Mouse (Mus musculus) liver, embryonic 16.5 days (tissue): ENCODE results near the gene Tnfrsf4. TPM values are rescaled to one million over a fixed set of nuclear protein-coding genes. Genes with fewer than 3 reads are reported as not detected.
A peak's percentile ranks its signal among the peaks of the same experiment; 100 is the strongest.

ENCODE experiments used
- ATAC-seq: fragments of 200-750 bp; cut with Nextera tagmentation; 2 replicates; pipeline ENCODE4 v1.8.0; 2017; ENCODE audit warnings: low read depth, mild to moderate bottlenecking, moderate number of reproducible peaks, moderate library complexity
- H3K27ac ChIP-seq: fragments of 300-500 bp; sonication (generic); 2 replicates; pipeline ENCODE4 v1.5.1; 2014; ENCODE audit warnings: mild to moderate bottlenecking, low read length
- H3K27me3 ChIP-seq: fragments of 300-500 bp; sonication (generic); 2 replicates; pipeline ENCODE4 v1.6.1; 2014; ENCODE audit warnings: low read depth, low read length, mixed read lengths; ENCODE audit not compliant: control insufficient read depth, insufficient read depth
- H3K36me3 ChIP-seq: fragments of 300-500 bp; sonication (generic); 2 replicates; pipeline ENCODE4 v1.6.1; 2014; ENCODE audit warnings: mild to moderate bottlenecking; ENCODE audit not compliant: control insufficient read depth, insufficient read depth
- H3K4me1 ChIP-seq: fragments of 300-500 bp; sonication (generic); 2 replicates; pipeline ENCODE4 v1.6.1; 2014; ENCODE audit warnings: low read depth, low read length, mixed read lengths; ENCODE audit not compliant: control insufficient read depth
- H3K4me2 ChIP-seq: fragments of 300-500 bp; sonication (generic); 2 replicates; pipeline ENCODE4 v1.6.1; 2014; ENCODE audit warnings: low read depth, low read length, mixed read lengths
- H3K4me3 ChIP-seq: fragments of 300-500 bp; sonication (generic); 2 replicates; pipeline ENCODE4 v1.5.1; 2014; ENCODE audit warnings: low read depth, mild to moderate bottlenecking, low read length
- H3K9ac ChIP-seq: fragments of 300-500 bp; sonication (generic); 2 replicates; pipeline ENCODE4 v1.6.1; 2014; ENCODE audit warnings: low read depth, low read length
- H3K9me3 ChIP-seq: fragments of 300-500 bp; sonication (generic); replicated peaks from 2 replicates; pipeline ENCODE4 v1.6.1; 2016; ENCODE audit warnings: low read length; ENCODE audit not compliant: control insufficient read depth
- WGBS: fragments of 180-500 bp; shearing (Covaris S2); extraction: QIAGEN DNeasy Blood & Tissue Kit; methylation state at CpG from one replicate; pipeline ENCODE4 v1.1.7; 2014; ENCODE audit not compliant: insufficient replicate concordance; 5-methylcytosine and 5-hydroxymethylcytosine counted together
- polyA plus RNA-seq: library from polyadenylated mRNA; unstranded; fragments of >200 nt; fragmentation: Nextera tagmentation; extraction: Ambion mirVana; gene quantifications from 2 replicates; pipeline ENCODE4 v1.2.1, GENCODE M21; 2015

Tnfrsf4 gene
- polyA plus RNA-seq, 1 experiment from 2014 or later = 0.37 TPM

GRCm38 (mm10) chr4:155991211-155991907 is 22.3 kb upstream of the Tnfrsf4 start:
- H3K36me3 ChIP-seq = peaks cover 2% of the 10 kb centered on the region; the same call in 1 of the 2 replicates
- H3K4me2 ChIP-seq = peak overlapping the region; percentile 100
- peak overlapping the region; percentile 83 for H3K9ac ChIP-seq
- peak overlapping the region; percentile 89 for H3K27ac ChIP-seq
- peaks cover 54% of the 10 kb centered on the region for H3K4me1 ChIP-seq
- ATAC-seq = no peak
- no peaks in the 10 kb centered on the region for H3K27me3 ChIP-seq
- peak overlapping the region; percentile 85 for H3K4me3 ChIP-seq
- 64% methylated on average over 22 of the region's 22 CpGs for WGBS
- H3K9me3 ChIP-seq = no peaks in the 10 kb centered on the region

- H3K27me3 ChIP-seq = no peaks in the 10 kb centered on the region
- no peak for ATAC-seq
- H3K36me3 ChIP-seq = peaks cover 6% of the 10 kb centered on the region; the same call in 1 of the 2 replicates
- peak overlapping the region; percentile 89 for H3K27ac ChIP-seq
- WGBS = 25% methylated on average over 37 of the region's 37 CpGs
- peak overlapping the region; percentile 83 for H3K9ac ChIP-seq
- H3K4me2 ChIP-seq = peak overlapping the region; percentile 100
- no peaks in the 10 kb centered on the region for H3K9me3 ChIP-seq
- peak overlapping the region; percentile 85 for H3K4me3 ChIP-seq
- peaks cover 54% of the 10 kb centered on the region for H3K4me1 ChIP-seq
These were observed 21.8 kb upstream of the Tnfrsf4 start for GRCm38 (mm10) chr4:155991908-155992230.

GRCm38 (mm10) chr4:155992241-155992905 is 21.3 kb upstream of the Tnfrsf4 start, which contains the start of the genes B3galt6 and Sdf4:
B3galt6 (minus strand) TSS chr4:155992649.
Sdf4 (plus strand) TSS chr4:155992872.
- no peaks in the 10 kb centered on the region for H3K9me3 ChIP-seq
- peak within 1 kb of the TSS; percentile 98 for H3K27ac ChIP-seq
- WGBS = under 1% methylated on average over 99 of the region's 99 CpGs
- H3K4me2 ChIP-seq = peak within 1 kb of the TSS; percentile 100
- peaks cover 6% of the 10 kb centered on the region; the same call in 1 of the 2 replicates for H3K36me3 ChIP-seq
- peaks cover 54% of the 10 kb centered on the region for H3K4me1 ChIP-seq
- H3K4me3 ChIP-seq = peak within 1 kb of the TSS; percentile 85
- H3K27me3 ChIP-seq = no peaks in the 10 kb centered on the region
- H3K9ac ChIP-seq = peak within 1 kb of the TSS; percentile 91
- peak; percentile 81 for ATAC-seq

GRCm38 (mm10) chr4:155992906-155993547 is 20.6 kb upstream of the Tnfrsf4 start:
- H3K4me1 ChIP-seq = peaks cover 52% of the 10 kb centered on the region
- H3K36me3 ChIP-seq = peaks cover 11% of the 10 kb centered on the region
- peak overlapping the region; percentile 85 for H3K4me3 ChIP-seq
- no peaks in the 10 kb centered on the region for H3K27me3 ChIP-seq
- H3K9ac ChIP-seq = peak overlapping the region; percentile 91
- under 1% methylated on average over 70 of the region's 70 CpGs for WGBS
- peak; percentile 79 for ATAC-seq
- H3K27ac ChIP-seq = peak overlapping the region; percentile 98
- peak overlapping the region; percentile 81 for H3K4me2 ChIP-seq
- no peaks in the 10 kb centered on the region for H3K9me3 ChIP-seq

GRCm38 (mm10) chr4:155993606-155994005 is 20.0 kb upstream of the Tnfrsf4 start:
- H3K36me3 ChIP-seq = peaks cover 12% of the 10 kb centered on the region
- 4% methylated on average over 15 of the region's 15 CpGs for WGBS
- no peak for ATAC-seq
- H3K9ac ChIP-seq = peak overlapping the region; percentile 91
- H3K4me3 ChIP-seq = peak overlapping the region; percentile 85
- H3K4me1 ChIP-seq = peaks cover 46% of the 10 kb centered on the region
- H3K27ac ChIP-seq = peak overlapping the region; percentile 98
- H3K9me3 ChIP-seq = no peaks in the 10 kb centered on the region
- peak overlapping the region; percentile 81 for H3K4me2 ChIP-seq
- H3K27me3 ChIP-seq = no peaks in the 10 kb centered on the region

GRCm38 (mm10) chr4:156004109-156004508 is 9.5 kb upstream of the Tnfrsf4 start:
- Histone ChIP-seq H3K4me1 (no peaks in the 10 kb centered on the region), H3K4me2 (no peak overlapping the region), H3K9ac (no peak overlapping the region), H3K27me3 (no peaks in the 10 kb centered on the region), H3K4me3 (no peak overlapping the region), H3K9me3 (no peaks in the 10 kb centered on the region), H3K36me3 (peaks cover 67% of the 10 kb centered on the region), H3K27ac (no peak overlapping the region)
- WGBS = 81% methylated on average over 3 of the region's 3 CpGs
- no peak for ATAC-seq

- Histone ChIP-seq H3K27me3 (no peaks in the 10 kb centered on the region), H3K36me3 (peaks cover 51% of the 10 kb centered on the region), H3K9ac (no peak overlapping the region), H3K4me2 (no peak overlapping the region), H3K9me3 (no peaks in the 10 kb centered on the region), H3K4me3 (no peak overlapping the region), H3K27ac (no peak overlapping the region), H3K4me1 (no peaks in the 10 kb centered on the region)
- 85% methylated on average over 4 of the region's 4 CpGs for WGBS
- no peak for ATAC-seq
These were observed 5.3 kb upstream of the Tnfrsf4 start for GRCm38 (mm10) chr4:156008369-156008768.

- H3K4me1 ChIP-seq = no peaks in the 10 kb centered on the region
- peaks cover 17% of the 10 kb centered on the region for H3K36me3 ChIP-seq
- H3K9ac ChIP-seq = no peak overlapping the region
- no peaks in the 10 kb centered on the region for H3K9me3 ChIP-seq
- no peak overlapping the region for H3K27ac ChIP-seq
- ATAC-seq = no peak
- H3K27me3 ChIP-seq = no peaks in the 10 kb centered on the region
- no peak overlapping the region for H3K4me3 ChIP-seq
- no peak overlapping the region for H3K4me2 ChIP-seq
- 65% methylated on average over 2 of the region's 2 CpGs for WGBS
These were observed 793 bp downstream of the Tnfrsf4 start for GRCm38 (mm10) chr4:156014436-156014835.
